Mouse (Mus musculus): Measurements from ENCODE around the gene Mapk14. TPM values are rescaled to one million over a fixed set of nuclear protein-coding genes. Genes with fewer than 3 reads are reported as not detected.

Gene Mapk14
- polyA plus RNA-seq, 1 experiment: 114 TPM

GRCm38 (mm10) chr17:28699789-28700188 is 8.7 kb downstream of the Mapk14 start:
- no peak for DNase-seq
- Histone ChIP-seq H3K27ac (ENCODE audit: insufficient read depth, low read length) (no peak overlapping the region), H3K27me3 (ENCODE audit: control insufficient read depth, insufficient read depth, low read length) (no peaks in the 10 kb centered on the region), H3K4me1 (ENCODE audit: control insufficient read depth, insufficient read depth, low read length) (peaks cover 28% of the 10 kb centered on the region), H3K4me3 (replicated peaks; ENCODE audit: insufficient read depth, low read depth, low read length) (no peak overlapping the region)
- TF ChIP-seq CTCF (IDR thresholded peaks at IDR 0.05; ENCODE audit: borderline replicate concordance, insufficient read depth, low read depth, low read length) (no peak), POLR2A (IDR thresholded peaks at IDR 0.05; ENCODE audit: borderline replicate concordance, insufficient read depth, low read length) (no peak)
- 69% methylated on average over 7 of the region's 7 CpGs for WGBS

GRCm38 (mm10) chr17:28701171-28701570 is 10.0 kb downstream of the Mapk14 start:
- TF ChIP-seq POLR2A (IDR thresholded peaks at IDR 0.05; ENCODE audit: borderline replicate concordance, insufficient read depth, low read length) (no peak), CTCF (IDR thresholded peaks at IDR 0.05; ENCODE audit: borderline replicate concordance, insufficient read depth, low read depth, low read length) (no peak)
- WGBS: 86% methylated on average over 4 of the region's 4 CpGs
- Histone ChIP-seq H3K4me1 (ENCODE audit: control insufficient read depth, insufficient read depth, low read length) (peaks cover 31% of the 10 kb centered on the region), H3K27ac (ENCODE audit: insufficient read depth, low read length) (no peak overlapping the region), H3K4me3 (replicated peaks; ENCODE audit: insufficient read depth, low read depth, low read length) (no peak overlapping the region), H3K27me3 (ENCODE audit: control insufficient read depth, insufficient read depth, low read length) (no peaks in the 10 kb centered on the region)
- DNase-seq: no peak

- DNase-seq: no peak
- H3K27me3 ChIP-seq (ENCODE audit: control insufficient read depth, insufficient read depth, low read length): no peaks in the 10 kb centered on the region
- peaks cover 27% of the 10 kb centered on the region for H3K4me1 ChIP-seq (ENCODE audit: control insufficient read depth, insufficient read depth, low read length)
- H3K27ac ChIP-seq (ENCODE audit: insufficient read depth, low read length): no peak overlapping the region
- WGBS: 78% methylated on average over 3 of the region's 3 CpGs
- TF ChIP-seq POLR2A (IDR thresholded peaks at IDR 0.05; ENCODE audit: borderline replicate concordance, insufficient read depth, low read length) (no peak), CTCF (IDR thresholded peaks at IDR 0.05; ENCODE audit: borderline replicate concordance, insufficient read depth, low read depth, low read length) (no peak)
- no peak overlapping the region for H3K4me3 ChIP-seq (replicated peaks; ENCODE audit: insufficient read depth, low read depth, low read length)
Observed at GRCm38 (mm10) chr17:28701737-28702136, 10.6 kb downstream of the Mapk14 start.

GRCm38 (mm10) chr17:28702646-28703045 is 11.5 kb downstream of the Mapk14 start:
- no peak for DNase-seq
- 79% methylated on average over 2 of the region's 2 CpGs for WGBS
- H3K27me3 ChIP-seq (ENCODE audit: control insufficient read depth, insufficient read depth, low read length): no peaks in the 10 kb centered on the region
- no peak overlapping the region for H3K4me3 ChIP-seq (replicated peaks; ENCODE audit: insufficient read depth, low read depth, low read length)
- no peak overlapping the region for H3K27ac ChIP-seq (ENCODE audit: insufficient read depth, low read length)
- peaks cover 19% of the 10 kb centered on the region for H3K4me1 ChIP-seq (ENCODE audit: control insufficient read depth, insufficient read depth, low read length)
- no peak for TF ChIP-seq POLR2A (IDR thresholded peaks at IDR 0.05; ENCODE audit: borderline replicate concordance, insufficient read depth, low read length)
- no peak for TF ChIP-seq CTCF (IDR thresholded peaks at IDR 0.05; ENCODE audit: borderline replicate concordance, insufficient read depth, low read depth, low read length)

- Histone ChIP-seq H3K27me3 (ENCODE audit: control insufficient read depth, insufficient read depth, low read length) (no peaks in the 10 kb centered on the region), H3K27ac (ENCODE audit: insufficient read depth, low read length) (no peak overlapping the region), H3K4me3 (replicated peaks; ENCODE audit: insufficient read depth, low read depth, low read length) (no peak overlapping the region), H3K4me1 (ENCODE audit: control insufficient read depth, insufficient read depth, low read length) (peaks cover 25% of the 10 kb centered on the region)
- DNase-seq: no peak
- WGBS: 28% methylated on average over 1 of the region's 1 CpGs
- no peak for TF ChIP-seq CTCF (IDR thresholded peaks at IDR 0.05; ENCODE audit: borderline replicate concordance, insufficient read depth, low read depth, low read length)
Observed at GRCm38 (mm10) chr17:28706697-28707096, 15.6 kb downstream of the Mapk14 start.

- TF ChIP-seq CTCF (IDR thresholded peaks at IDR 0.05; ENCODE audit: borderline replicate concordance, insufficient read depth, low read depth, low read length) (no peak), POLR2A (IDR thresholded peaks at IDR 0.05; ENCODE audit: borderline replicate concordance, insufficient read depth, low read length) (no peak)
Observed at GRCm38 (mm10) chr17:28707136-28707627, 16.1 kb downstream of the Mapk14 start.

GRCm38 (mm10) chr17:28707816-28708215 is 16.7 kb downstream of the Mapk14 start:
- DNase-seq: no peak
- H3K4me3 ChIP-seq (replicated peaks; ENCODE audit: insufficient read depth, low read depth, low read length): no peak overlapping the region
- WGBS: 83% methylated on average over 2 of the region's 2 CpGs
- no peak overlapping the region for H3K27ac ChIP-seq (ENCODE audit: insufficient read depth, low read length)
- H3K4me1 ChIP-seq (ENCODE audit: control insufficient read depth, insufficient read depth, low read length): peaks cover 20% of the 10 kb centered on the region
- H3K27me3 ChIP-seq (ENCODE audit: control insufficient read depth, insufficient read depth, low read length): no peaks in the 10 kb centered on the region
- TF ChIP-seq POLR2A (IDR thresholded peaks at IDR 0.05; ENCODE audit: borderline replicate concordance, insufficient read depth, low read length): no peak
- no peak for TF ChIP-seq CTCF (IDR thresholded peaks at IDR 0.05; ENCODE audit: borderline replicate concordance, insufficient read depth, low read depth, low read length)

More at GRCm38 (mm10) chr17:28707136-28707627, 16.1 kb downstream of the Mapk14 start:
- no peaks in the 10 kb centered on the region for H3K27me3 ChIP-seq (ENCODE audit: control insufficient read depth, insufficient read depth, low read length)
- peaks cover 22% of the 10 kb centered on the region for H3K4me1 ChIP-seq (ENCODE audit: control insufficient read depth, insufficient read depth, low read length)
- H3K4me3 ChIP-seq (replicated peaks; ENCODE audit: insufficient read depth, low read depth, low read length): no peak overlapping the region
- DNase-seq: no peak
- H3K27ac ChIP-seq (ENCODE audit: insufficient read depth, low read length): no peak overlapping the region
- WGBS: 73% methylated on average over 3 of the region's 3 CpGs

- no peak overlapping the region for H3K27ac ChIP-seq (ENCODE audit: insufficient read depth, low read length)
- peak in 1 of 2 experiments; percentile 42 for DNase-seq
Observed at GRCm38 (mm10) chr17:28708989-28709388, 17.9 kb downstream of the Mapk14 start.

More at GRCm38 (mm10) chr17:28708989-28709388, 17.9 kb downstream of the Mapk14 start:
- 3% methylated on average over 2 of the region's 2 CpGs for WGBS
- Histone ChIP-seq H3K27me3 (ENCODE audit: control insufficient read depth, insufficient read depth, low read length) (no peaks in the 10 kb centered on the region), H3K4me3 (replicated peaks; ENCODE audit: insufficient read depth, low read depth, low read length) (no peak overlapping the region), H3K4me1 (ENCODE audit: control insufficient read depth, insufficient read depth, low read length) (peaks cover 20% of the 10 kb centered on the region)
- TF ChIP-seq POLR2A (IDR thresholded peaks at IDR 0.05; ENCODE audit: borderline replicate concordance, insufficient read depth, low read length) (no peak), CTCF (IDR thresholded peaks at IDR 0.05; ENCODE audit: borderline replicate concordance, insufficient read depth, low read depth, low read length) (no peak)
